Mouse (Mus musculus): ENCODE measurements around the gene Rnf38. TPM values are rescaled to one million over a fixed set of nuclear protein-coding genes. Genes with fewer than 3 reads are reported as not detected.
A peak's percentile ranks its signal among the peaks of the same experiment; 100 is the strongest.

The Rnf38 gene
- total RNA-seq (2017) = 38.0 to 62.4 TPM (median 46.1 TPM) in 3 replicates

- no peak for ATAC-seq (replicated peaks; ENCODE audit: insufficient number of reproducible peaks, low FRiP score, low TSS enrichment, poor library complexity, severe bottlenecking)
These were observed at the start of gene Rnf38 for GRCm38 (mm10) chr4:44233713-44234003. Gene Rnf38, minus strand, starts transcription at chr4:44233789.

DNA sequence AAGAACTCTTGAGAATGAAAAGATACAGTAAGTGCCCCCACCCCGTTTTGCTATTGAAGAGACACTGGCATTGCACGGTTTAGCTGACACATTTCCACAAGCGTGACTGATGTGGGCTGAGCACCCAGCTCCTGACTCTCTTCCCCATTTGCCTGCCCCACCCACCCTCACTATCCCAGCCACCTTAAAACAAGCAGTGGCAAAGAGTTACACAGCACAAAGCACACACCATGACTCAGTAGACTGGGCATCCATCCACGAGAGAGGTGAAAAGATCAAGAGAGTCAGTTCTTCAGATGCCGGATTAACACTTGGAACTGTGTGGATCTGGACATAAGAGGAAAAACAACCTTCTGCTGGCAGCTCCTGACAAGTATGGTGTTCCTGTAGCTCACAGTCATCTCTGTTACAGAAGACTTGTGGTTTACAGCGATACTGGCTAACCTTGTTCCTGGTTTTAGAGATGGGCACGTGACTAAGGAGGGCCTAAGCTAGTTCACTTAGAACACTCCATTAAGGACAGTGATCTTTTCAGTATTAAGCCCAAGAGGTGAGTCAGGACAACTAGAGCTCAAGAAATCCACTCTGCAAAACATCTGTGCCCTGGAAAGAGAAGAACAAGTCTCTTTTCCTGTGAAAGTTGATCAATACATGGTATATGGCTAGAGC lies 48.1 kb upstream of the Rnf38 start:
- ATAC-seq (replicated peaks; ENCODE audit: insufficient number of reproducible peaks, low FRiP score, low TSS enrichment, poor library complexity, severe bottlenecking) = no peak

GRCm38 (mm10) chr4:44271134-44271533 lies 37.5 kb upstream of the Rnf38 start:
- 0 out of 2 replicates have a peak, but pooled peaks have one; percentile 31 for ATAC-seq (replicated peaks; ENCODE audit: insufficient number of reproducible peaks, low FRiP score, low TSS enrichment, poor library complexity, severe bottlenecking)

- ATAC-seq (replicated peaks; ENCODE audit: insufficient number of reproducible peaks, low FRiP score, low TSS enrichment, poor library complexity, severe bottlenecking) = no peak
These were observed 35.8 kb upstream of the Rnf38 start for GRCm38 (mm10) chr4:44269376-44269817.

DNA sequence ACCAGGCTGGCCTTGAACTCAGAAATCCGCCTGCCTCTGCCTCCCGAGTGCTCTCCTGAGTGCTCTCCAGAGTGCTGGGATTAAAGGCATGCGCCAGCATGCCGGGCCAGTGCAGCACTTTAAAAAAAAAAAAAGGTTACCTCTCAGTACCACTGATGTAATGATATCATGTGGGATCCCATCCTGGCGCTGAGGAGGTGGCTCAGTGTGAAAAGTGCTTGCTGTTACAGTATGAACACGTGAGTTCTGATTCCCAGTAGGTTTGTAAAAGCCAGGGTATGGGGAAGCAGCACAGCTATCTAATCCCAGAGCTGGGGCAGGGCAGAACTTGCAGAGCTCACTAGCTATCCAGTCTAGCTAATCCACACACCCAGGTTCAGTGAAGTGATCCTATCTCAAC lies 33.8 kb upstream of the Rnf38 start:
- ATAC-seq (replicated peaks; ENCODE audit: insufficient number of reproducible peaks, low FRiP score, low TSS enrichment, poor library complexity, severe bottlenecking) = no peak

- ATAC-seq (replicated peaks; ENCODE audit: insufficient number of reproducible peaks, low FRiP score, low TSS enrichment, poor library complexity, severe bottlenecking) = no peak
These were observed 31.9 kb upstream of the Rnf38 start for GRCm38 (mm10) chr4:44265500-44265899.

GRCm38 (mm10) chr4:44260244-44260643 lies 26.7 kb upstream of the Rnf38 start:
- ATAC-seq (replicated peaks; ENCODE audit: insufficient number of reproducible peaks, low FRiP score, low TSS enrichment, poor library complexity, severe bottlenecking) = no peak

DNA sequence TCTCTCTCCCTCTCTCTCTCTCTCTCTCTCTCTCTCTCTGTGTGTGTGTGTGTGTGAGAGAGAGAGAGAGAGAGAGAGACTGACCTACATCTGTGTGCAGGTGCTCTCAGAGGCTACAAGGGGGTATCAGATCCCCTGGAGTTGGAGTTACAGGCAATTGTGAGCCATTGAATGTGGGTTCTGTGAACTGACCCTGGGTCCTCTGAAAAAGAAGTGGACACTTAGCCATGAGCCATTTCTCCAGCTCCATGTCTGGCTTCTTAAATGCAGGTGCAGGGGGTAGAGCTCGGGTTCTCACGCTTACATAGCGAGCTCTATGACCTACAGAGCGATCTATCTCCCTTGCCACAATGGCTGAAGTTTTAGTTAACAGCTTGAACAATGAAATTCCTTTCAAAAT lies 25.5 kb upstream of the Rnf38 start:
- ATAC-seq (replicated peaks; ENCODE audit: insufficient number of reproducible peaks, low FRiP score, low TSS enrichment, poor library complexity, severe bottlenecking) = no peak

DNA sequence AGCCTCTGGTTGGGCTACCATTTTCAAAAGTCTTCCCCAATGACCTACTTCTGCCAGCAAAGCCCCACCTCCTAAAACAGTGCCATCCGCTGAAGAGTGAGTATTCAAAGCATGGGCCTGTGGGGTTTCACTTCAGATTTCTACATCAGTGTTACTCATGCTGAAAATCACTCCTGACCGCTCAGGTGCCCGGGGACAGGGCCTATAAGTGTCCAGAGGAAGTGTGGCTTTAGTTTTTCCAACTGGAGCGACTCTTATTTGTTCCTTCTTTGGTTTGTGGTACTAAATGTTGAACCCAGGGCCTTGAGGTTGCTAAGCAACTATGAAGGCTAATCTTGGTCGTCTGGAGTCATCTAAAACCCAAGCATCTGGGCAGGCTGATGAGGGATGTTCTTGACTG lies 21.0 kb upstream of the Rnf38 start:
- ATAC-seq (replicated peaks; ENCODE audit: insufficient number of reproducible peaks, low FRiP score, low TSS enrichment, poor library complexity, severe bottlenecking) = no peak

DNA sequence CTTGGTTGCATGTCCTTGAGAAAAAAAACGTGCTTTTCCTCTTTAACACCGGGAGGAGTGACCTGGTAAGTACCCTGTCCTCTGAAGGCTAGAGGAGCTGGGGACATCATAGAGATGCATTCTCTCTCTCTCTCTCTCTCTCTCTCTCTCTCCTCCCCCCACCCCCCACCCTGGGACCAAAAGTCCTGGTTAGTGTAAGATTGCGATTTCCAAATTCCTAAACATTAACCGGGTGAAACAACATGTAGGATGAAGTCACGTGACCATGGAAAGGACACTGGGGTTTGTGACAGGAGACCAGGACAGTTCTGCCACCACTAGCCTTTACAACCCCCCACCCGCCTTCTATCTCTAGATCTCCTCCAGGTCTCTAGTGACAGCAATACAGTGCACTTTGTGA lies 19.6 kb upstream of the Rnf38 start:
- no peak for ATAC-seq (replicated peaks; ENCODE audit: insufficient number of reproducible peaks, low FRiP score, low TSS enrichment, poor library complexity, severe bottlenecking)

GRCm38 (mm10) chr4:44251966-44252916 lies 18.7 kb upstream of the Rnf38 start:
- ATAC-seq (replicated peaks; ENCODE audit: insufficient number of reproducible peaks, low FRiP score, low TSS enrichment, poor library complexity, severe bottlenecking) = no peak

DNA sequence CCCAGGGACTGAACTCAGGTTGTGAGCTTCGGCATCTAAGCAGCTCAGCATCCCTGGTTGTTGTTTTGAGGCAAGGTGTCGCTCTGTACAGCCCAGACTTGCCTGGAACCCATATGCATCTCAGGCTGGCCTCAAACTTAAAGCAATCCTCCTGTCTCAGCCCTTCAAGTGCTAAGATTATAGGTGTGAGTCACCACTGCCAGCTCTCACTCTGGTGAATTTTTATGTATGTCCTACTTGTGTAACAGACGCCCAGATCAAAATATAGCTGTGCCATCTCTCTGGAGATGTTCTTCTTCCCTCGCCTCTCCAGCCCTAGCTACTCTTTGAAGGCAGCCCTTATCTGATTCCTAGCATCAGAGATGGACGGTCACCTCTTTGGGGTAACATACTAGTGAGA lies 17.9 kb upstream of the Rnf38 start:
- no peak for ATAC-seq (replicated peaks; ENCODE audit: insufficient number of reproducible peaks, low FRiP score, low TSS enrichment, poor library complexity, severe bottlenecking)

DNA sequence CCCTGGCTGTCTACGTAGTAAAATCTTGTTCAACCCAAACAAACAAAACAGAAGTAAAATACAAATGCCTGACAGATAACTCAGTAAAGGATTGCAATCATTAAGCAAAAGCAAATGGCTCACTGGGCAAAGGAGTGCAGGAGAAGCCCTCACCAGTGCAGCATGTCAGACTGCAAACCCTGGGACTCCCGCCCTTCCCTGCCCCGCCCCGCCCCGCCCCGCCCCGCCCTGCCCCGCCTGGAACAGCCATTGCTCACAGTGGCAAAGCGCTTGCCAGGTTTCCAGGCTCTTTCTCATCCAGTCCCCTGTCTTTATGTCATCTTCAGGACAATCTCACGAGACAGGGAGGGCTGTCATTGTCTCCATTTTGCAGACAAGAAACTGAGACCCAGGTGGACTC lies 16.1 kb upstream of the Rnf38 start:
- ATAC-seq (replicated peaks; ENCODE audit: insufficient number of reproducible peaks, low FRiP score, low TSS enrichment, poor library complexity, severe bottlenecking) = no peak

GRCm38 (mm10) chr4:44247051-44247939 lies 13.7 kb upstream of the Rnf38 start:
- no peak for ATAC-seq (replicated peaks; ENCODE audit: insufficient number of reproducible peaks, low FRiP score, low TSS enrichment, poor library complexity, severe bottlenecking)

DNA sequence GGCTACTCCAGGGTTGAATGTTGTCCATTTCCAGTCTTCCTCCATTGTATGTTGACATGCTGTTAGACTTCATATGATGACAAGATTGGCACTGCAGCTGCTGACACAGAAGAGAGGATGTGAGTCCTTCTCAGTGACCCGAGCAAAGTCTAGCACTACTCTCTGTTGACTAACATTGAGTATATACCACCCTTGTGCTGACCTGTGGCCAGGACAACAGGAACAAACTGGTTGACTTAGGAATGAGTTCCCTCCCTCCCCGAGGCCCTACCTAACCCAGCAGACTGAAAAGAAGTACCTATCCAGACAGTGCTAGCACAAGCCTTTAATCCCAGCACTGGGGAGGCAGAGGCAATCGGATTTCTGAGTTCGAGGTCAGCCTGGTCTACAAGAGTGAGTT lies 12.7 kb upstream of the Rnf38 start:
- ATAC-seq (replicated peaks; ENCODE audit: insufficient number of reproducible peaks, low FRiP score, low TSS enrichment, poor library complexity, severe bottlenecking) = no peak

DNA sequence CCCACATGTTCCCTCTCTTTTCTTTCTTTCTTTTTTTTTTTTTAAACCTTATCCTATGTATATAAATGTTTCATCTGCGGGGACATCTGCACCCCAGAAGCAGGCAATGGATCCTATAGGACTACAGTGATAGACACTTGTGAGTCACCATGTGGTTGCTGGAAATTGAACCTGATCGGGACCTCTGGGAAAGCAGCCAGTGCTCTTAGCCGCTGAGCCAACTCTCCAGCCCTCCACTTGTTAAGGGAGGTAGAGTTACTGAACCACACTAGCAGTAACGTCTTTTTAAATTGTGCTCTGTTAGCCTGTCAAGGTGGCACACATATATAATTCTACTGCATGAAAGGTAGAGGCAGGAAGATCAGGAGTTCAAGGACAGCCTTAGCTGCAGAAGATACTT lies 8.0 kb upstream of the Rnf38 start:
- ATAC-seq (replicated peaks; ENCODE audit: insufficient number of reproducible peaks, low FRiP score, low TSS enrichment, poor library complexity, severe bottlenecking) = no peak

DNA sequence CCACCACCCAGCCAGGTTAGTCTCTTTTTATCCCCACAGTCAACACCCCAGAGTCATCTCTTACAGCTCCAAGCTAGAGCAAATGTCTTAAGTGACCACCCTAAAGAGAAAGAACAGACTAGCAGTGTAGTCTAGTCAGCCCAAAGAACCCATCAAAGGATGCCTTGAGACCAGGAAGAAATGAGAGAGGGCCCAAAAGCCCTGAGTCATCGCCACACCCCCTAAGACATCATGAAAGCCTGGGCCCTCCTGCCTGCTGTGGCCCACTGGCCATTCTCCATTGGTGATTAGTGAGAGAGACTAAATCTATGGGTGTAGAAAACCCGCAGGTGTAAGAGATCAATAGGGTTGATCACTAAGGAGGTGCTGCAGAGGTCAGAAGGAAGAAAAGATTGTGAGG lies 2.4 kb upstream of the Rnf38 start:
- ATAC-seq (replicated peaks; ENCODE audit: insufficient number of reproducible peaks, low FRiP score, low TSS enrichment, poor library complexity, severe bottlenecking) = no peak

GRCm38 (mm10) chr4:44234004-44234866 lies 646 bp upstream of the Rnf38 start:
- ATAC-seq (replicated peaks; ENCODE audit: insufficient number of reproducible peaks, low FRiP score, low TSS enrichment, poor library complexity, severe bottlenecking) = peak; percentile 77

Measured in monocyte, adult 5-6 weeks (primary cell).